Comparison of ENCODE assay signal across 7 mouse cellular contexts in the genomic region with DNA sequence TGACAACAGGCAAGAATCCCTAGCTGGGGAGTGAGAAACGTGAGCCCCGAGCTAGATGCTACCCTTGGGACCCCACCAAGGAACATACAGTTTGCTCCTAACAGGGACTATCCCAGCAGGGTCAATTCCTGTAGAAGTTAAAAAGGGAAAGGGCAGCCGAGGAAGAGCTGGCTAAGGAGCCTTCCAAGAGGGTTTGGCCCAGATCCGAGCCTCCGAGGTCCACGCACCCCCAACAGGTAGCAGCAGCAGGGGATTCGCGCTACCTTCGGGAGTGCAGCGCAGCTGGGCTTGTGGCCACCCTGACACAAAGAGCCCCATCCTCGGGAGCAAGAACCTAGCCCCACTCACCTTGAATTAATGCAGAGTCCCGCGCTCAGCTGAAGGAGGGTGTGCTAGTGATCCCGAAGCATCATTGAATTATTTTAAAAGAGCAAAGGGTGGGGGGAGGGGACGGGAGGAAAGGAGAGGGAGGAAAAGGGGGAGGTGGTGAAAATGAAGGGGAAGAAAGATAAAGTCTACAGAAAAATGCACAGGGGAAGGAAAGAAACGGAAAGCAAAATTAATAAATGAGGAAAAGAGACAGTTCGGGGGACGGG. TPM values are rescaled to one million over a fixed set of nuclear protein-coding genes. Genes with fewer than 3 reads are reported as not detected.
DNase-seq lines count a peak whose midpoint lies in the region; ATAC-seq and TF ChIP-seq lines count a peak whose summit lies in the region.

No protein-coding gene starts in this region.

- no peaks in the 10 kb centered on the region for H3K9me3 ChIP-seq in forebrain, embryonic 13.5 days (replicated peaks)
- H3K9me3 ChIP-seq in liver, embryonic 16.5 days (replicated peaks; ENCODE audit: control insufficient read depth, low read length) = no peaks in the 10 kb centered on the region

- H3K36me3 ChIP-seq in spleen, adult 2 months (ENCODE audit: control insufficient read depth, insufficient read depth, low read length) = no peaks in the 10 kb centered on the region
- H3K36me3 ChIP-seq in forebrain, embryonic 13.5 days (ENCODE audit: poor library complexity, severe bottlenecking) = no peaks in the 10 kb centered on the region
- no peaks in the 10 kb centered on the region for H3K36me3 ChIP-seq in liver, embryonic 16.5 days (ENCODE audit: control insufficient read depth, insufficient read depth)

- no peak overlapping the region for H3K27ac ChIP-seq in spleen, adult 2 months (ENCODE audit: insufficient read depth, low read length)
- no peak overlapping the region for H3K27ac ChIP-seq in forebrain, embryonic 13.5 days
- H3K27ac ChIP-seq in liver, embryonic 16.5 days (ENCODE audit: low read length) = no peak overlapping the region

- H3K4me1 ChIP-seq in spleen, adult 2 months (ENCODE audit: control insufficient read depth, insufficient read depth, insufficient read length) = no peaks in the 10 kb centered on the region
- H3K4me1 ChIP-seq in forebrain, embryonic 13.5 days = peaks cover 44% of the 10 kb centered on the region
- H3K4me1 ChIP-seq in liver, embryonic 16.5 days (ENCODE audit: control insufficient read depth, low read depth, low read length) = no peaks in the 10 kb centered on the region

- no peak for TF ChIP-seq POLR2A in spleen, adult 2 months (IDR thresholded peaks at IDR 0.05; ENCODE audit: low read depth, low read length)

- TF ChIP-seq CTCF in spleen, adult 2 months (IDR thresholded peaks at IDR 0.05; ENCODE audit: extremely low read depth, insufficient read depth, insufficient read length, insufficient replicate concordance) = no peak

- ATAC-seq in forebrain, embryonic 13.5 days = no peak
- ATAC-seq in liver, embryonic 16.5 days (ENCODE audit: low read depth) = no peak
- no peak for ATAC-seq in CD4-positive, CD25-positive, alpha-beta regulatory T cell, adult 4 months

- peak overlapping the region; percentile 85 for H3K4me2 ChIP-seq in forebrain, embryonic 13.5 days
- H3K4me2 ChIP-seq in liver, embryonic 16.5 days (ENCODE audit: low read depth, low read length) = peak overlapping the region; percentile 25

- H3K4me3 ChIP-seq in spleen, adult 2 months (ENCODE audit: extremely low read depth, insufficient read depth, insufficient read length) = peak overlapping the region; percentile 59
- H3K4me3 ChIP-seq in forebrain, embryonic 13.5 days = peak overlapping the region; percentile 42
- peak overlapping the region; percentile 17 for H3K4me3 ChIP-seq in liver, embryonic 16.5 days (ENCODE audit: low read depth, low read length)

- WGBS in spleen, adult 2 months = 9% methylated on average over 18 of the region's 18 CpGs
- WGBS in forebrain, embryonic 13.5 days = 2% methylated on average over 18 of the region's 18 CpGs
- 4% methylated on average over 18 of the region's 18 CpGs for WGBS in liver, embryonic 16.5 days (ENCODE audit: insufficient replicate concordance)

- H3K9ac ChIP-seq in forebrain, embryonic 13.5 days = peak overlapping the region; percentile 55
- H3K9ac ChIP-seq in liver, embryonic 16.5 days (ENCODE audit: low read depth, low read length) = no peak overlapping the region

- no peak for DNase-seq in spleen, adult 2 months (ENCODE audit: low read depth in 1 of 2, low spot score in 2 of 2)
- no peak for DNase-seq in spleen, adult 12 weeks (ENCODE audit: low spot score)
- no peak for DNase-seq in adrenal gland, adult 2 months
- no peak for DNase-seq in right cerebral cortex, adult 18-20 months

- H3K27me3 ChIP-seq in spleen, adult 2 months (ENCODE audit: control insufficient read depth, insufficient read depth, low read length) = peaks cover 2% of the 10 kb centered on the region; the same call in 1 of the 2 replicates
- peaks cover 24% of the 10 kb centered on the region for H3K27me3 ChIP-seq in forebrain, embryonic 13.5 days
- peaks cover 20% of the 10 kb centered on the region for H3K27me3 ChIP-seq in liver, embryonic 16.5 days (ENCODE audit: control insufficient read depth, insufficient read depth, low read depth, low read length)

RNA-seq across cellular contexts. Expression of a gene that starts 0.6 kb away (rescaled TPM):
- 4.5 and 7.0 TPM in 2 replicates for polyA plus RNA-seq in spleen, adult 2 months (2012; rRNA removed)
- polyA plus RNA-seq in forebrain, embryonic 13.5 days (2015; fragmentation: Nextera tagmentation; extraction: Ambion mirVana) = 5.8 and 6.3 TPM in 2 replicates
- polyA plus RNA-seq in liver, embryonic 16.5 days (2015; fragmentation: Nextera tagmentation; extraction: Ambion mirVana) = 0.01 and 0.05 TPM in 2 replicates
- polyA plus RNA-seq in CD4-positive, CD25-positive, alpha-beta regulatory T cell, adult 4 months (2017; shearing (Covaris generic)) = under 1 TPM; 0.15 to 0.27 TPM
- under 1 TPM; 0.10 to 0.12 TPM for total RNA-seq in adrenal gland, adult 2 months (2021)
- 0.01 and 0.03 TPM in 2 replicates for polyA plus RNA-seq in adrenal gland, adult 2 months (2012; rRNA removed)
